Mouse (Mus musculus): ENCODE measurements around the gene Taar9. TPM values are rescaled to one million over a fixed set of nuclear protein-coding genes. Genes with fewer than 3 reads are reported as not detected.
"Not testable (repeated sequence)": the region's sequence is repeated elsewhere in the genome, so short reads cannot be mapped to it uniquely, and the experiment has no call there.

Gene Taar9
- 0.41 TPM in 1 of 2 replicates, not detected in the other for polyA plus RNA-seq (2016; fragmentation: Nextera tagmentation; extraction: Ambion mirVana)

- not testable (repeated sequence) for H3K4me1 ChIP-seq (replicated peaks); H3K27me3 ChIP-seq (ENCODE audit: insufficient read depth, poor library complexity, severe bottlenecking); H3K27ac ChIP-seq; H3K36me3 ChIP-seq; DNase-seq (ENCODE audit: low spot score); H3K9me3 ChIP-seq; H3K4me3 ChIP-seq
- WGBS: 81% methylated on average over 8 of the region's 8 CpGs
These were observed at the start of gene Taar9 for GRCm38 (mm10) chr10:24109434-24109833. Taar9 (minus strand) TSS chr10:24109534.

GRCm38 (mm10) chr10:24158470-24159254 is 49.3 kb upstream of the Taar9 start:
- H3K27ac ChIP-seq: 0 out of 2 replicates have a peak overlapping the region, but pooled peaks have one; percentile 23
- no peak overlapping the region for H3K4me3 ChIP-seq
- no peaks in the 10 kb centered on the region for H3K9me3 ChIP-seq
- WGBS: 93% methylated on average over 12 of the region's 12 CpGs
- DNase-seq (ENCODE audit: low spot score): no peak
- H3K36me3 ChIP-seq: peaks cover 50% of the 10 kb centered on the region
- no peaks in the 10 kb centered on the region for H3K4me1 ChIP-seq (replicated peaks)
- no peaks in the 10 kb centered on the region for H3K27me3 ChIP-seq (ENCODE audit: insufficient read depth, poor library complexity, severe bottlenecking)

GRCm38 (mm10) chr10:24150086-24150485 is 40.8 kb upstream of the Taar9 start:
- no peak overlapping the region for H3K27ac ChIP-seq
- peak overlapping the region; percentile 90 for H3K4me3 ChIP-seq
- peaks cover 6% of the 10 kb centered on the region; the same call in 1 of the 2 replicates for H3K36me3 ChIP-seq
- no peak for DNase-seq (ENCODE audit: low spot score)
- WGBS: 66% methylated on average over 7 of the region's 7 CpGs
- H3K27me3 ChIP-seq (ENCODE audit: insufficient read depth, poor library complexity, severe bottlenecking): no peaks in the 10 kb centered on the region
- peaks cover 14% of the 10 kb centered on the region for H3K4me1 ChIP-seq (replicated peaks)
- no peaks in the 10 kb centered on the region for H3K9me3 ChIP-seq

GRCm38 (mm10) chr10:24149135-24149781 is 39.9 kb upstream of the Taar9 start, which contains the start of gene Stx7:
Stx7 (plus strand) TSS chr10:24149302.
- H3K27me3 ChIP-seq (ENCODE audit: insufficient read depth, poor library complexity, severe bottlenecking): no peaks in the 10 kb centered on the region
- peak within 1 kb of the TSS; percentile 90 for H3K4me3 ChIP-seq
- under 1% methylated on average over 44 of the region's 45 CpGs for WGBS
- H3K4me1 ChIP-seq (replicated peaks): peaks cover 14% of the 10 kb centered on the region
- H3K27ac ChIP-seq: peak within 1 kb of the TSS; percentile 90
- peak; percentile 92 for DNase-seq (ENCODE audit: low spot score)
- 0 out of 2 replicates have a peak, but pooled peaks cover 5% of the 10 kb centered on the region for H3K36me3 ChIP-seq
- H3K9me3 ChIP-seq: no peaks in the 10 kb centered on the region

GRCm38 (mm10) chr10:24142735-24143134 is 33.4 kb upstream of the Taar9 start:
- no peaks in the 10 kb centered on the region for H3K4me1 ChIP-seq (replicated peaks)
- H3K27ac ChIP-seq: no peak overlapping the region
- 88% methylated on average over 3 of the region's 3 CpGs for WGBS
- H3K27me3 ChIP-seq (ENCODE audit: insufficient read depth, poor library complexity, severe bottlenecking): no peaks in the 10 kb centered on the region
- H3K36me3 ChIP-seq: no peaks in the 10 kb centered on the region
- H3K4me3 ChIP-seq: no peak overlapping the region
- H3K9me3 ChIP-seq: no peaks in the 10 kb centered on the region
- DNase-seq (ENCODE audit: low spot score): no peak

- 0 out of 2 replicates have a peak, but pooled peaks cover 3% of the 10 kb centered on the region for H3K4me1 ChIP-seq (replicated peaks)
These were observed 29.4 kb upstream of the Taar9 start for GRCm38 (mm10) chr10:24138623-24139261.

GRCm38 (mm10) chr10:24134071-24134645 is 24.8 kb upstream of the Taar9 start:
- DNase-seq (ENCODE audit: low spot score): no peak
- Histone ChIP-seq H3K27ac (no peak overlapping the region), H3K4me3 (no peak overlapping the region), H3K4me1 (replicated peaks) (peaks cover 13% of the 10 kb centered on the region), H3K36me3 (no peaks in the 10 kb centered on the region), H3K9me3 (no peaks in the 10 kb centered on the region), H3K27me3 (ENCODE audit: insufficient read depth, poor library complexity, severe bottlenecking) (no peaks in the 10 kb centered on the region)
- WGBS: 64% methylated on average over 7 of the region's 7 CpGs

More at GRCm38 (mm10) chr10:24138623-24139261, 29.4 kb upstream of the Taar9 start:
- Histone ChIP-seq H3K36me3 (no peaks in the 10 kb centered on the region), H3K27ac (no peak overlapping the region), H3K4me3 (no peak overlapping the region), H3K27me3 (ENCODE audit: insufficient read depth, poor library complexity, severe bottlenecking) (no peaks in the 10 kb centered on the region), H3K9me3 (no peaks in the 10 kb centered on the region)
- DNase-seq (ENCODE audit: low spot score): no peak
- 66% methylated on average over 2 of the region's 2 CpGs for WGBS

- DNase-seq (ENCODE audit: low spot score): no peak
- WGBS: 51% methylated on average over 2 of the region's 2 CpGs
- Histone ChIP-seq H3K27ac (peak overlapping the region; percentile 64; the same call in 1 of the 2 replicates), H3K36me3 (no peaks in the 10 kb centered on the region), H3K27me3 (ENCODE audit: insufficient read depth, poor library complexity, severe bottlenecking) (no peaks in the 10 kb centered on the region), H3K4me1 (replicated peaks) (peaks cover 13% of the 10 kb centered on the region), H3K9me3 (no peaks in the 10 kb centered on the region), H3K4me3 (no peak overlapping the region)
These were observed 23.8 kb upstream of the Taar9 start for GRCm38 (mm10) chr10:24133132-24133531.

GRCm38 (mm10) chr10:24132273-24132672 is 22.9 kb upstream of the Taar9 start:
- Histone ChIP-seq H3K36me3 (no peaks in the 10 kb centered on the region), H3K4me1 (replicated peaks) (peaks cover 13% of the 10 kb centered on the region), H3K27ac (peak overlapping the region; percentile 37; the same call in 1 of the 2 replicates), H3K9me3 (no peaks in the 10 kb centered on the region), H3K27me3 (ENCODE audit: insufficient read depth, poor library complexity, severe bottlenecking) (no peaks in the 10 kb centered on the region), H3K4me3 (no peak overlapping the region)
- DNase-seq (ENCODE audit: low spot score): peak; percentile 13
- WGBS: 12% methylated on average over 5 of the region's 5 CpGs

- 30% methylated on average over 9 of the region's 9 CpGs for WGBS
- Histone ChIP-seq H3K36me3 (no peaks in the 10 kb centered on the region), H3K9me3 (no peaks in the 10 kb centered on the region), H3K4me1 (replicated peaks) (peaks cover 13% of the 10 kb centered on the region), H3K4me3 (peak overlapping the region; percentile 38), H3K27me3 (ENCODE audit: insufficient read depth, poor library complexity, severe bottlenecking) (no peaks in the 10 kb centered on the region), H3K27ac (no peak overlapping the region)
- peak; percentile 20 for DNase-seq (ENCODE audit: low spot score)
These were observed 22.3 kb upstream of the Taar9 start for GRCm38 (mm10) chr10:24131451-24132262.

GRCm38 (mm10) chr10:24111116-24111778 is 1.9 kb upstream of the Taar9 start:
- 57% methylated on average over 6 of the region's 6 CpGs for whole genome bisulfite sequencing
- H3K4me1 ChIP-seq (replicated peaks): no peaks in the 10 kb centered on the region
- no peaks in the 10 kb centered on the region for H3K27me3 ChIP-seq (ENCODE audit: insufficient read depth, poor library complexity, severe bottlenecking)
- no peak overlapping the region for H3K4me3 ChIP-seq
- H3K36me3 ChIP-seq: no peaks in the 10 kb centered on the region
- no peak overlapping the region for H3K27ac ChIP-seq
- peak; percentile 34 for DNase-seq (ENCODE audit: low spot score)
- peaks cover 11% of the 10 kb centered on the region; the same call in 1 of the 2 replicates for H3K9me3 ChIP-seq
